Mouse (Mus musculus): Measurements from ENCODE around the gene Tmem161b.

Gene Tmem161b

DNA sequence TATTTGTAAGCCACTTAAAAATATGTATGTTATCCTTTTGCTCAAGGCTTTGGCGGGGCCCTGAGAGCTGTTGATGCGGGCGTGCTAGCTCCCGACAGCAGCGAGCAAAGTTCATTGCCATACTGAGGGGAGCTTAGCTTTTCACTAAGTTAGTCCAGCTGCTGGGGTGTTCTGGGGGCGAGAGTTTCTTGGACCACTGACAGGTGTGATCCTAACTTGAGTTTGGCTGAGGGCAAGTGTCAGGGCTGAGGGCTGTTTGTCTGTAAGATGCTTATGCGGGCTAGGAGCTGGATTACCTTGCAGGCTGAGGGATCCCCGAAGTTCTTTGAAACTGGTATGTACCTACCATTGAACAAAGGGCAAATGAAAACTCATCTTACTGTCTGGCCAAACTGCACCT lies 123.0 kb downstream of the Tmem161b start:
- in situ Hi-C loops (cut with MboI) = loop anchor here (25.0 kb wide), 1 partner anchor 608 kb away; no protein-coding TSS in a partner anchor
